Mouse (Mus musculus): ENCODE results near the gene Lrrc4b. TPM values are rescaled to one million over a fixed set of nuclear protein-coding genes. Genes with fewer than 3 reads are reported as not detected.

The Lrrc4b gene
- polyA plus RNA-seq, 1 experiment from 2014 or later = 2.1 TPM

DNA sequence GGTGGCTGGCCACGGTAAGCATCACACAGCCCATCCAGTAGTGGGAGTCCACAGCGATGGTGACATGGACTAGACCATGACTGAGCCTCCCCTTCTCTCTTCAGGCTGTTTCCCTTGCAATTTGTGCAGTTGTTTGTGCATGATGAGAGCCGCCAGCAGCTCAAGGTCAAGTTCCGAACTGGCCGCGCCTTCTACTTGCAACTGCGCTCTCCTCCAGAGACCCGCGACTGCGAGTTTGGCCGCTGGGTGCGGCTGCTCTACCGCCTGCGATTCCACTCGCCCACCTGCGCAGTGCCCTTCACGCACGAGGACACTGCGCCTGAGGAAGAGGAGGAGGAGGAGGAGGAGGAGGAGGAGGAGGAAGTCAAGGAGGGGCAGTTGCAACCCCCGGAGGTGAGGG lies 71.2 kb downstream of the Lrrc4b start:
- H3K27me3 ChIP-seq (ENCODE audit: control insufficient read depth, insufficient read depth, low read length) = no peaks in the 10 kb centered on the region
- no peaks in the 10 kb centered on the region for H3K36me3 ChIP-seq (ENCODE audit: control insufficient read depth, insufficient read depth, low read length)
- no peak overlapping the region for H3K4me3 ChIP-seq (ENCODE audit: low read depth, low read length)
- no peak overlapping the region for H3K4me2 ChIP-seq (replicated peaks; ENCODE audit: low read depth, low read length)
- H3K4me1 ChIP-seq (ENCODE audit: control insufficient read depth, insufficient read depth, low read length) = peaks cover 15% of the 10 kb centered on the region; the same call in 1 of the 2 replicates
- no peaks in the 10 kb centered on the region for H3K9me3 ChIP-seq (ENCODE audit: control insufficient read depth, low read depth, low read length)
- no peak overlapping the region for H3K27ac ChIP-seq (ENCODE audit: low read length)
- ATAC-seq (ENCODE audit: insufficient number of reproducible peaks, insufficient read depth, low FRiP score, low read depth) = no peak
- H3K9ac ChIP-seq (replicated peaks; ENCODE audit: low read depth, low read length) = no peak overlapping the region
- WGBS = 52% methylated on average over 20 of the region's 20 CpGs

DNA sequence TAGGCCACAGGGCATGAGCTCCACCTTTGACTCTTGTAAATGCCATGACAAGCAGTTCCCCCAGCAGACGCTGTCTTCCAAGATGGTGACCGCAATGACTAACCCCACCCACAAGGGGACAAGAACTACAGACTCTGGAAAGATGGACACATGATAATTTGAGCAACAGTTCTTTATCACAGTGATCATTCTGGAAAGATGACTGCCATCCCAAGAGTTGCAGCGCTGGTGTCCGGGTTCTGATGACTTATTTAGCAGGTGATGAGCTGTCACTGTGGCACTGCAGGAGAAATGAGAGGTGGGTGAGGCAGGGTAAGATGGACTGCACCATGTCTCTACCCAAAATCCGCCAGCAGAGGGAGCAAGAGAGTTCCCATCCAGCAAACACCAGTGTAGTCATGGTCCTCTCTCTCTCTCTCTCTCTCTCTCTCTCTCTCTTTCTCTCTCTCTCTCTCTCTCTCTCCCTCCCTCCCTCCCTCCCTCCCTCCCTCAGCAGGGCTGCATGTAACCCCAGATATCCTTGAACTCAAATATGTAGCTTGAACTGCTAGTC lies 72.8 kb downstream of the Lrrc4b start:
- H3K4me1 ChIP-seq (ENCODE audit: control insufficient read depth, insufficient read depth, low read length) = peaks cover 7% of the 10 kb centered on the region; the same call in 1 of the 2 replicates
- no peaks in the 10 kb centered on the region for H3K9me3 ChIP-seq (ENCODE audit: control insufficient read depth, low read depth, low read length)
- no peak overlapping the region for H3K4me2 ChIP-seq (replicated peaks; ENCODE audit: low read depth, low read length)
- no peak overlapping the region for H3K4me3 ChIP-seq (ENCODE audit: low read depth, low read length)
- H3K27ac ChIP-seq (ENCODE audit: low read length) = no peak overlapping the region
- H3K27me3 ChIP-seq (ENCODE audit: control insufficient read depth, insufficient read depth, low read length) = no peaks in the 10 kb centered on the region
- H3K9ac ChIP-seq (replicated peaks; ENCODE audit: low read depth, low read length) = no peak overlapping the region
- no peaks in the 10 kb centered on the region for H3K36me3 ChIP-seq (ENCODE audit: control insufficient read depth, insufficient read depth, low read length)
- no peak for ATAC-seq (ENCODE audit: insufficient number of reproducible peaks, insufficient read depth, low FRiP score, low read depth)
- WGBS = 40% methylated on average over 5 of the region's 5 CpGs

DNA sequence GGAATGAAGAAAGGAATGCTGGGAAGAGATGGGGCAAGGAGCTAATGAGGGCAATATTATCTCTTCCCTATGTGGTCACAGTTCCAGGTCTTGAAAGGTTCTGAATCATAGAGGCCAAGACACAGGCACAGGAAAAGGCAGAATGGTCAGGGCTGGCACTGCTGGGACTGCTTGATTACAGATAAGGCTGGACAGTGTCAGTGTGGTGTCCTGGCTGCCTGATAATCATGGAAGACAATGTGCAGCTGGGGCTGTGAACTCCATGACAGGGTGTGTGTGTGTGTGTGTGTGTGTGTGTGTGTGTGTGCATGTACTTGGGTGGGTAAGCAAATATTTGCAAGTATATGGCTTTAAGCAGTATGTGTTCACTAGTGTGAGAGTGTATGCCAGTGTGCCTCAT lies 78.7 kb downstream of the Lrrc4b start:
- no peaks in the 10 kb centered on the region for H3K27me3 ChIP-seq (ENCODE audit: control insufficient read depth, insufficient read depth, low read length)
- H3K9ac ChIP-seq (replicated peaks; ENCODE audit: low read depth, low read length) = no peak overlapping the region
- no peak overlapping the region for H3K4me2 ChIP-seq (replicated peaks; ENCODE audit: low read depth, low read length)
- no peaks in the 10 kb centered on the region for H3K4me1 ChIP-seq (ENCODE audit: control insufficient read depth, insufficient read depth, low read length)
- H3K36me3 ChIP-seq (ENCODE audit: control insufficient read depth, insufficient read depth, low read length) = no peaks in the 10 kb centered on the region
- no peaks in the 10 kb centered on the region for H3K9me3 ChIP-seq (ENCODE audit: control insufficient read depth, low read depth, low read length)
- no peak for ATAC-seq (ENCODE audit: insufficient number of reproducible peaks, insufficient read depth, low FRiP score, low read depth)
- no peak overlapping the region for H3K27ac ChIP-seq (ENCODE audit: low read length)
- no peak overlapping the region for H3K4me3 ChIP-seq (ENCODE audit: low read depth, low read length)

Small RNA genes lying within 50 kb of the gene (microRNA-seq; reads per million reads assigned to microRNA genes)
- gene Mir7052 = not detected

Other genes with a start within 250 kb of the Lrrc4b start
- not detected in 2 replicates for gene Klk1b24, start 240.8 kb upstream of the Lrrc4b start, polyA plus RNA-seq (2014; fragmentation: Nextera tagmentation; extraction: Ambion mirVana)
- not detected in 2 replicates for gene Klk1b3, start 230.8 kb upstream of the Lrrc4b start, polyA plus RNA-seq (2014; fragmentation: Nextera tagmentation; extraction: Ambion mirVana)
- not detected in 2 replicates for gene Klk1b4, start 221.6 kb upstream of the Lrrc4b start, polyA plus RNA-seq (2014; fragmentation: Nextera tagmentation; extraction: Ambion mirVana)
- not detected in 2 replicates for gene Klk1b5, start 213.1 kb upstream of the Lrrc4b start, polyA plus RNA-seq (2014; fragmentation: Nextera tagmentation; extraction: Ambion mirVana)
- 0.71 and 2.0 TPM in 2 replicates for gene Klk1, start 203.7 kb upstream of the Lrrc4b start, polyA plus RNA-seq (2014; fragmentation: Nextera tagmentation; extraction: Ambion mirVana)
- not detected in 2 replicates for gene Gm36864, start 192.8 kb upstream of the Lrrc4b start, polyA plus RNA-seq (2014; fragmentation: Nextera tagmentation; extraction: Ambion mirVana)
- gene 1700028J19Rik, start 182.3 kb upstream of the Lrrc4b start, polyA plus RNA-seq (2014; fragmentation: Nextera tagmentation; extraction: Ambion mirVana) = 1.5 and 1.6 TPM in 2 replicates
- 123 and 143 TPM in 2 replicates for gene 2410002F23Rik, start 182.3 kb upstream of the Lrrc4b start, polyA plus RNA-seq (2014; fragmentation: Nextera tagmentation; extraction: Ambion mirVana)
- 0.15 TPM in 1 of 2 replicates, not detected in the other for gene Acp4, start 171.6 kb upstream of the Lrrc4b start, polyA plus RNA-seq (2014; fragmentation: Nextera tagmentation; extraction: Ambion mirVana)
- not detected in 2 replicates for gene Gm15517, start 167.6 kb upstream of the Lrrc4b start, polyA plus RNA-seq (2014; fragmentation: Nextera tagmentation; extraction: Ambion mirVana)
- 4.2 and 4.9 TPM in 2 replicates for gene Clec11a, start 122.1 kb upstream of the Lrrc4b start, polyA plus RNA-seq (2014; fragmentation: Nextera tagmentation; extraction: Ambion mirVana)
- gene Shank1, start 118.8 kb upstream of the Lrrc4b start, polyA plus RNA-seq (2014; fragmentation: Nextera tagmentation; extraction: Ambion mirVana) = 4.2 and 4.5 TPM in 2 replicates
- 1.6 and 2.0 TPM in 2 replicates for gene Syt3, start 44.9 kb upstream of the Lrrc4b start, polyA plus RNA-seq (2014; fragmentation: Nextera tagmentation; extraction: Ambion mirVana)
- gene 1700008O03Rik, start 43.2 kb upstream of the Lrrc4b start, polyA plus RNA-seq (2014; fragmentation: Nextera tagmentation; extraction: Ambion mirVana) = 1.2 and 1.3 TPM in 2 replicates
- gene Aspdh, start 36.4 kb downstream of the Lrrc4b start, polyA plus RNA-seq (2014; fragmentation: Nextera tagmentation; extraction: Ambion mirVana) = 0.52 and 1.1 TPM in 2 replicates
- gene Josd2, start 39.0 kb downstream of the Lrrc4b start, polyA plus RNA-seq (2014; fragmentation: Nextera tagmentation; extraction: Ambion mirVana) = 76.7 and 82.1 TPM in 2 replicates
- 113 and 116 TPM in 2 replicates for gene Emc10, start 67.5 kb downstream of the Lrrc4b start, polyA plus RNA-seq (2014; fragmentation: Nextera tagmentation; extraction: Ambion mirVana)
- 11.6 and 17.9 TPM in 2 replicates for gene Fam71e1, start 67.6 kb downstream of the Lrrc4b start, polyA plus RNA-seq (2014; fragmentation: Nextera tagmentation; extraction: Ambion mirVana)
- 0.39 and 0.43 TPM in 2 replicates for gene Mybpc2, start 95.6 kb downstream of the Lrrc4b start, polyA plus RNA-seq (2014; fragmentation: Nextera tagmentation; extraction: Ambion mirVana)
- gene Spib, start 103.1 kb downstream of the Lrrc4b start, polyA plus RNA-seq (2014; fragmentation: Nextera tagmentation; extraction: Ambion mirVana) = not detected in 2 replicates
- 54.3 and 56.6 TPM in 2 replicates for gene Pold1, start 119.8 kb downstream of the Lrrc4b start, polyA plus RNA-seq (2014; fragmentation: Nextera tagmentation; extraction: Ambion mirVana)
- 63.2 and 66.7 TPM in 2 replicates for gene Nr1h2, start 124.9 kb downstream of the Lrrc4b start, polyA plus RNA-seq (2014; fragmentation: Nextera tagmentation; extraction: Ambion mirVana)
- 1.6 and 2.8 TPM in 2 replicates for gene Napsa, start 143.4 kb downstream of the Lrrc4b start, polyA plus RNA-seq (2014; fragmentation: Nextera tagmentation; extraction: Ambion mirVana)
- 0.39 and 0.57 TPM in 2 replicates for gene Kcnc3, start 161.6 kb downstream of the Lrrc4b start, polyA plus RNA-seq (2014; fragmentation: Nextera tagmentation; extraction: Ambion mirVana)
- 14.0 and 15.8 TPM in 2 replicates for gene Myh14, start 241.8 kb downstream of the Lrrc4b start, polyA plus RNA-seq (2014; fragmentation: Nextera tagmentation; extraction: Ambion mirVana)

Data from stomach, embryonic 14.5 days (tissue).